Mouse (Mus musculus) adrenal gland, adult 2 months (tissue): Measurements from ENCODE around the gene Rnft1. TPM values are rescaled to one million over a fixed set of nuclear protein-coding genes. Genes with fewer than 3 reads are reported as not detected.
A peak's percentile ranks its signal among the peaks of the same experiment; 100 is the strongest.
"Not testable (repeated sequence)": the region's sequence is repeated elsewhere in the genome, so short reads cannot be mapped to it uniquely, and the experiment has no call there.

Source experiments
- DNase-seq: peaks from one replicate; pipeline ENCODE4 v3.0.0; 2021
- polyA plus RNA-seq: library from polyadenylated mRNA; depleted of rRNA; stranded (reverse); fragments of >200 nt; gene quantifications from 2 replicates; pipeline ENCODE4 v1.2.3, GENCODE M21; 2012; rRNA removed
- total RNA-seq, 2 experiments: library from RNA; stranded (reverse); gene quantifications; 2 replicates each; pipeline ENCODE4 v1.2.3; 2021

Gene Rnft1
- total and polyA plus RNA-seq, 3 experiments, result 2.6 to 48.3 (median 32.2) TPM

- DNase-seq, result no peak
Measured at GRCm38 (mm10) chr11:86519751-86520150, 35.3 kb downstream of the Rnft1 start.

GRCm38 (mm10) chr11:86527528-86527927 is 43.1 kb downstream of the Rnft1 start:
- DNase-seq, result peak; percentile 47

DNA sequence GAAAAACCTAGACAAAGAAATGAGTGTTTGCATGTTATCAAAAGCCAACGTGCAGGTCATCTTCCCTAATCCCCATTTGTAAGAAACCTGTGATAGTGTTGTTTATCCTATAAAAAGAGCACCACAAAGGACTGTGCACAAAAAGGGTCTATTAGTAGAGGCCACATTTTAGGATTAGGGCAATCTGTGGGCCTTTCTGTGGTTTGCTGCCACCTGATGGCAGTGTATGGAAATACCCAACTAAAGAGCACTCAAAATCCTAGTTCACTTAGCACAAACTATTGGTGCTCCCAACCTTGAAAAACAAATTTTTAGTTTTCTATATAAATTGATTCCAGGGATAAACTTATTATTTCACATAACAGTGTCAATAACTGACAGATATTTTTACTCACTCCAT is 48.4 kb downstream of the Rnft1 start:
- DNase-seq, result no peak

- DNase-seq, result not testable (repeated sequence)
Measured at GRCm38 (mm10) chr11:86533302-86533701, 48.8 kb downstream of the Rnft1 start.

DNA sequence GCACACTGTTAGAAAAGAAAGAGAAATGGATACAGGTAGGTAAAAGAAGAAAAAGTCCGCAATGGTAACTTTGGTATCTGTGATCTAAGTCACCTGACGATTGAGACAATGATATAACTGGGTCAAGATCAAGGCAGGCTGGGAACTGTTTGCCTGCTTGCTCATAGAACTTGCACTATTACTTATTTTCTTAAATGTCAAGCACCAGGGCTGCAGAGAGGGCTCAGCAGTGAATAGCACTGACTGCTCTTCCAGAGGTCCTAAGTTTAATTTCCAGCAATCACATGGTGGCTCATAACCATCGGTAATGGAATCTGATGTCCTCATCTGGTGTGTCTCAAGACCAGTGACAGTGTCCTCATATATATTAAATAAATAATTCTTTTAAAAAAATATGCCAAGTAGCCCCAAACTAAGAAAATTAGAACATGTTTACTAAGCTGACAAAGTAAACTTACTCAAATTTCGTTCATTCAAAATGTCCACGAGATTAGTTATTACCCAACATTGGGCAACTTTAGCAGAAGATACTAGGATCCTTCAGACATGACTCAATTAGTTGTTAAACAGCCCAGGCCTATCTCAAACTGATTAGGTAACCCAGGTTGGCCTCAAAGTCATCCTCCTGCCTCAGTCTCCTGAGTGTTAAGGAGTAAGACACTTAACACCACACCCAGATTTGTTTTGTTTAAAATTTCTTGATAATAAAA is 49.9 kb downstream of the Rnft1 start:
- peak; percentile 55 for DNase-seq

GRCm38 (mm10) chr11:86538786-86539185 is 54.3 kb downstream of the Rnft1 start:
- DNase-seq, result no peak

DNA sequence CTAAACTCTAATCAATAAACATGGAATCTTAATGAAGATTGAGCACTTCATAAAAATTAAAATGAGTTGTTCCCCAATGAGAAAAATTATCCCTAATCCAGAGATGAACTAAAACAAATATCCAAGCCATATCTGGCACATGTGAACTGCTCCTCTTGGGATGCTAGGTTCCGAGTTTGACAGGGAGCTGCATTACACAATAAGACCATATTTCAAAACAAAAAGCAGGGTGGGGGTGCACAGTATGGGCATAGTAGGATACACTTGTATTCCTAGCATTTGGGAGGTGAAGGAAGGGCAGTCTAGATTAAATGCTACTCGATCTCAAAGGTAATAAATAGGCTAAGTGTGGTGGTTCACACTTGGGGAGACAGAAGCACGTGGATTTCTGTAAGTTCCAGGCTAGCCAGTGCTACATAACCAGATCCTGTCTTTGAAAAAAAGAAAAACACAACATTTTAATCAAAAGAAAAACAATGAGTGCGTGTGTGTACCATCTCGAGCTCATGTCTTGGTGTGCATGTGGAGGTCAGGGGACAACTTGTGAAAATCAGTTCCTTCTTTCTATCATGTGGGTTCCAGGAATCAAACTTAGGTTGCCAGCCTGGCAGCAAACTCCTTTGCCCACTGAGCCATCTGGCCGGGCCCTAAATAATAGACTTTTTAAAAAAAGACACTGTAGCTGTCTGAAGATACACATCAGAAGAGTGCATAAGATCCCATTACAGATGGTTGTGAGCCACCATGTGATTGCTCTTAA is 55.4 kb downstream of the Rnft1 start:
- no peak for DNase-seq

GRCm38 (mm10) chr11:86540476-86540845 is 56.0 kb downstream of the Rnft1 start:
- no peak for DNase-seq

DNA sequence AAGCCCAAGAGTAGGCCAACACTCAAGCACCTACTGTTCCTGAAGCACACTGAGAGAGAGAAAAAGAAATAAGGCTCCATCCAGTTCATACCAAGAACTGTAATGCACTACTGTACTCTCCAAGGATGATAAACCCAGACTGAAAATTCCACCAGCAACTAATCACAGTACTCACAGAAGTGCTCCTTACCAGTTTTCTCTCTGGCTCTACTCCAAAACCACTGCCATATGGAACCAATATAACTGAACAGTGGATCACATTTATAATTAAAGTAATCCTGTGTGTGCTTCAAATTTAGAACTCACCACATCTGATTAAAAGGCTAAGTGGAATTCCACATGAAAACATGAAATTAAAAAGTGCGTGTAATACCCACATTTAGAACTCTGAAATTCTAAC is 58.4 kb downstream of the Rnft1 start:
- DNase-seq, result no peak

DNA sequence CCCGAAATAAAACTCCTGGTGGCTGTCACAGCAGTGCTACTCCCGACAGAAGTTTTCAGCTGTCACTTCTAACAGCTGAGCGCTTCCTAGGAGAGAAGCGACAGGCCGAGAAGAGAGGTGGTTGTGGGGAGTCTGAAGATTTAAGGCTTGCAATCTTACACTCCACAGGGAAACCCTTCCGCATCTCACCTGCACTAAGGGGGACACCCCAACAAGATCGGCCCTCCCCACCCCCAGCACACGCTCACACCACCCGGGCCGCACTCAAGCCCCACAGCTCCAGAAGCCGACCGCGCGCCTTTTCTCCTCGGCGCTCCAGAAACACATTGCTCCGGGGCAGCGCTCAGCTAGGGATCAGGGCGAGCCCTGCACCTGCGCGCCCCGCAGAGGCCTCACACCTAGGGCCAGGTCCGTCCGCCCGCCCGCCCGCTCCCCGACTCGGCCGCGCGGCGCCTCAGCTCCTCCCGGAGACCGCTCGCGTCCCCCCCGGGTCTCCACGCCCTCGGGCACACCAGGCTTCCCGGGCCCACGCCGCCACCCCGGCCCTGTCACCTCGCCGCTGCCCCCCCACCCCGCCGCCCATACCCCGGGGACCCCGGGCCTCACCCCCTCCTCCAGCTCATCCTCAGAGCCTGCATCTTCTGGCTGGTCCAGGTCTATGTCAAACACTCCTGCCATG is 59.6 kb downstream of the Rnft1 start:
- DNase-seq, result no peak

- DNase-seq, result peak; percentile 99
Measured at GRCm38 (mm10) chr11:86544639-86545299, 60.3 kb downstream of the Rnft1 start, which contains the start of the genes Rps6kb1 and Tubd1. Gene Rps6kb1, minus strand, starts transcription at chr11:86544805. Gene Tubd1, plus strand, starts transcription at chr11:86544991.

- no peak for DNase-seq
Measured at GRCm38 (mm10) chr11:86545556-86545955, 61.1 kb downstream of the Rnft1 start.

DNA sequence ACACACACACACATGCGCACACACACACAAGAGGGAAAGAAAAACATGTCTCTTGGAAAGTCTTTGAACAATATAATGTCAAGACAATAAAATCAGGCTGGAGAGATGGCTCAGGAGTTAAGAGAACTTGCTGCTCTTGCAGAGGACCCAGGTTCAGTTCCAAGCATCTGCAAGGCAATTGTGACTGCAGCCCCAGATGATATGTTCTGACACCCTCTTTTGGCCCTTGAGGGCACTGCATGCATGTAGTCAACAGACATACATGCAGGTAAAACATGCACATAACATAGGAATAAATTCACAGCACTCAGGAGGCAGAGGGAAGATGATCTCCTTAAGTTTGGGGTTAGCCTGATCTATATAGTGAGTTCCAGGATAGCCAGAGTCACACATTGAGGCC is 63.0 kb downstream of the Rnft1 start:
- DNase-seq, result no peak

Other genes starting within 250 kb of the Rnft1 start
- 10 to 100 TPM; 21.8 to 22.7 TPM for gene Ints2, start 227.1 kb upstream of the Rnft1 start, total RNA-seq
- 5.0 and 5.1 TPM in 2 replicates for gene Ints2, start 227.1 kb upstream of the Rnft1 start, polyA plus RNA-seq
- gene Med13, start 127.1 kb upstream of the Rnft1 start, total RNA-seq, result 10 to 100 TPM; 35.7 to 51.4 TPM
- gene Med13, start 127.1 kb upstream of the Rnft1 start, polyA plus RNA-seq, result 6.9 and 9.5 TPM in 2 replicates
- 10 to 100 TPM; 38.1 to 39.8 TPM for gene Rps6kb1, start 60.1 kb downstream of the Rnft1 start, total RNA-seq
- 3.3 and 4.0 TPM in 2 replicates for gene Rps6kb1, start 60.1 kb downstream of the Rnft1 start, polyA plus RNA-seq
- gene Tubd1, start 60.3 kb downstream of the Rnft1 start, total RNA-seq, result 1 to 10 TPM; 6.6 to 8.1 TPM
- 1.2 and 1.7 TPM in 2 replicates for gene Tubd1, start 60.3 kb downstream of the Rnft1 start, polyA plus RNA-seq
- 100 to 1,000 TPM; 124 to 139 TPM for gene Vmp1, start 199.2 kb downstream of the Rnft1 start, total RNA-seq
- gene Vmp1, start 199.2 kb downstream of the Rnft1 start, polyA plus RNA-seq, result 12.9 and 18.3 TPM in 2 replicates
- 10 to 100 TPM; 11.7 to 17.4 TPM for gene Ptrh2, start 199.3 kb downstream of the Rnft1 start, total RNA-seq
- 3.0 and 6.2 TPM in 2 replicates for gene Ptrh2, start 199.3 kb downstream of the Rnft1 start, polyA plus RNA-seq